Comparison of ENCODE assay signal across 19 mouse cellular contexts in the genomic region with DNA sequence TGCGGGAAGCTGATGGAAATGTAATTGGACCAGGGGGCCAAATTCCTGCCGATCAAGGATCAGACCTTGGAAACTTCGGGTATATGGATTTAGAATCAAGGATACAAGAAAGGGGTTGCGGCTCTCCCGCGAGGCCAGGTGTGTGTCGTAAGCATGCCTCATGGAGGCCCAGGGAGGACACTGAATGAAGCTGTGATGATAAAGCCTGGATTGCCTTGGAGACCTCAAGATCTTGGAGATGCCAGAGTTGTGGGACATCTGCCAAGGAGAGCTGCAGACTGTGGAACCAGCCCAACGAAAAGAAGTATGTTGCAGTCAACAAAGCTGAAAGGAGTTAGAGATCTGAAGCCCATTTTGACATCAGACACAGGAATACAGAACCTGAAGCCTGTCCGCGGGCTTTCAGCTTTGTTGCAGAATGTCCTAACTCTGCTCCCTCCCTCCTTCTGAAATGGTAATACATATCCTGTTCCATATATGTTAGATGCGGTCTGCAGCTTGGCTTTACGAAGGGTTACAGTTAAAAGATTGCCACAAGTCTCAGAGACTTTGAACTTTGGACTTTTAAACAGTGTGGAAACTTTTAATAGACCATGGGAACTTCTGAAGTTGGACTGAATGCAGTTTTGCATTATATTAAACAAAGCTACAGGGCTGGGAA.
A peak's percentile ranks its signal among the peaks of the same experiment; 100 is the strongest.
DNase-seq lines count a peak whose midpoint lies in the region; ATAC-seq and TF ChIP-seq lines count a peak whose summit lies in the region.
"Had no signal": no experiment of that assay in that cellular context is flagged by ENCODE, and none has a peak within 500 bp of the region (broad histone marks: within the 10 kb centered on the region; RNA-seq: fewer than 3 reads in every experiment).

No protein-coding gene starts in this region.

- no peak overlapping the region for H3K4me3 ChIP-seq in kidney, postnatal 0 days (replicated peaks; ENCODE audit: low read depth, low read length)
- no peak overlapping the region for H3K4me3 ChIP-seq in intestine, embryonic 16.5 days (ENCODE audit: low read length)
- H3K4me3 ChIP-seq in stomach, embryonic 16.5 days (replicated peaks; ENCODE audit: low read length) = no peak overlapping the region
- H3K4me3 ChIP-seq: embryonic facial prominence, embryonic 12.5 days; forebrain, embryonic 15.5 days; heart, embryonic 12.5 days; hindbrain, embryonic 10.5 days had no signal

- no peak for DNase-seq in kidney, postnatal 0 days (ENCODE audit: low spot score)
- DNase-seq in kidney, adult 18-20 months = no peak
- peak; percentile 22 for DNase-seq in NIH3T3 (ENCODE audit: low read depth)
- no peak for DNase-seq in right cerebral cortex, postnatal 25 days
- DNase-seq in urinary bladder, postnatal 25 days (ENCODE audit: low spot score) = no peak
- DNase-seq: adrenal gland, adult 2 months; adrenal gland, postnatal 36 days; cerebellum, adult 11 months; cerebellum, adult 9-10 months; cerebellum, postnatal 25 days had no signal

- no peaks in the 10 kb centered on the region for H3K4me1 ChIP-seq in kidney, postnatal 0 days (replicated peaks; ENCODE audit: insufficient read depth, low read length)
- H3K4me1 ChIP-seq in intestine, embryonic 16.5 days (ENCODE audit: control insufficient read depth, insufficient read depth, low read length) = no peaks in the 10 kb centered on the region
- H3K4me1 ChIP-seq in stomach, embryonic 16.5 days (ENCODE audit: control insufficient read depth, insufficient read depth, low read length) = no peaks in the 10 kb centered on the region
- H3K4me1 ChIP-seq: embryonic facial prominence, embryonic 12.5 days; forebrain, embryonic 15.5 days; heart, embryonic 12.5 days; hindbrain, embryonic 10.5 days had no signal

- H3K4me2 ChIP-seq in kidney, postnatal 0 days (ENCODE audit: low read length) = no peak overlapping the region
- no peak overlapping the region for H3K4me2 ChIP-seq in intestine, embryonic 16.5 days (ENCODE audit: low read depth, low read length)
- no peak overlapping the region for H3K4me2 ChIP-seq in stomach, embryonic 16.5 days (ENCODE audit: low read depth, low read length)
- H3K4me2 ChIP-seq: embryonic facial prominence, embryonic 12.5 days; forebrain, embryonic 15.5 days; heart, embryonic 12.5 days; hindbrain, embryonic 14.5 days had no signal

- H3K27ac ChIP-seq in kidney, postnatal 0 days = no peak overlapping the region
- peak overlapping the region; percentile 49 for H3K27ac ChIP-seq in intestine, embryonic 16.5 days (ENCODE audit: low read length)
- H3K27ac ChIP-seq in stomach, embryonic 16.5 days (ENCODE audit: low read length) = 0 out of 2 replicates have a peak overlapping the region, but pooled peaks have one; percentile 48
- H3K27ac ChIP-seq: embryonic facial prominence, embryonic 12.5 days; forebrain, embryonic 15.5 days; hindbrain, embryonic 10.5 days; hindbrain, embryonic 14.5 days had no signal

- H3K9ac ChIP-seq in kidney, postnatal 0 days (ENCODE audit: low read depth, low read length) = no peak overlapping the region
- H3K9ac ChIP-seq in intestine, embryonic 16.5 days (ENCODE audit: low read depth, low read length) = no peak overlapping the region
- no peak overlapping the region for H3K9ac ChIP-seq in stomach, embryonic 16.5 days (ENCODE audit: low read length)
- H3K9ac ChIP-seq: embryonic facial prominence, embryonic 12.5 days; forebrain, embryonic 15.5 days; heart, embryonic 12.5 days; hindbrain, embryonic 14.5 days had no signal

- H3K9me3 ChIP-seq in kidney, postnatal 0 days (replicated peaks; ENCODE audit: low read length) = no peaks in the 10 kb centered on the region
- H3K9me3 ChIP-seq in intestine, embryonic 16.5 days (ENCODE audit: control insufficient read depth, low read length) = no peaks in the 10 kb centered on the region
- no peaks in the 10 kb centered on the region for H3K9me3 ChIP-seq in stomach, embryonic 16.5 days (replicated peaks; ENCODE audit: control insufficient read depth, low read length)
- H3K9me3 ChIP-seq: embryonic facial prominence, embryonic 12.5 days; forebrain, embryonic 15.5 days; heart, embryonic 12.5 days; hindbrain, embryonic 10.5 days had no signal

- TF ChIP-seq CTCF in kidney, postnatal 0 days (IDR thresholded peaks at IDR 0.05; ENCODE audit: low read depth) = no peak

- peaks cover 58% of the 10 kb centered on the region for H3K36me3 ChIP-seq in kidney, postnatal 0 days (ENCODE audit: insufficient read depth, low read length)
- peaks cover 3% of the 10 kb centered on the region for H3K36me3 ChIP-seq in intestine, embryonic 16.5 days (ENCODE audit: control insufficient read depth, insufficient read depth, low read length)
- H3K36me3 ChIP-seq in stomach, embryonic 16.5 days (ENCODE audit: control insufficient read depth, insufficient read depth, low read length) = peaks cover 35% of the 10 kb centered on the region

- H3K27me3 ChIP-seq in kidney, postnatal 0 days (ENCODE audit: insufficient read depth, low read length) = no peaks in the 10 kb centered on the region
- H3K27me3 ChIP-seq in intestine, embryonic 16.5 days (replicated peaks; ENCODE audit: control insufficient read depth, insufficient read depth, low read length) = no peaks in the 10 kb centered on the region
- H3K27me3 ChIP-seq in stomach, embryonic 16.5 days (ENCODE audit: control insufficient read depth, insufficient read depth, low read length) = no peaks in the 10 kb centered on the region
- H3K27me3 ChIP-seq: embryonic facial prominence, embryonic 12.5 days; forebrain, embryonic 15.5 days; heart, embryonic 12.5 days; Patski had no signal

- ATAC-seq in kidney, postnatal 0 days (replicated peaks; ENCODE audit: low FRiP score, low read depth) = peak; percentile 21; the same call in 1 of the 2 replicates
- peak; percentile 88 for ATAC-seq in intestine, embryonic 16.5 days
- ATAC-seq in stomach, embryonic 16.5 days (ENCODE audit: insufficient read depth, low FRiP score) = no peak
- ATAC-seq: activated CD4-positive, CD25-positive, alpha-beta regulatory T cell, adult 4 months; forebrain, embryonic 15.5 days; Patski had no signal

- 93% methylated on average over 12 of the region's 12 CpGs for WGBS in kidney, postnatal 0 days
- 87% methylated on average over 12 of the region's 12 CpGs for WGBS in intestine, embryonic 16.5 days
- 92% methylated on average over 12 of the region's 12 CpGs for WGBS in stomach, embryonic 16.5 days
